Mouse (Mus musculus) heart, embryonic 11.5 days (tissue): ENCODE data around the gene Nrxn1. TPM values are rescaled to one million over a fixed set of nuclear protein-coding genes. Genes with fewer than 3 reads are reported as not detected.

Experiments used
- ATAC-seq: fragments of 200-750 bp; cut with Nextera tagmentation; replicated peaks from 2 replicates; pipeline ENCODE4 v1.8.0; 2017; ENCODE audit warnings: moderate library complexity; ENCODE audit not compliant: insufficient number of reproducible peaks, low FRiP score, low TSS enrichment
- H3K27ac ChIP-seq: fragments of 300-500 bp; sonication (generic); 2 replicates; pipeline ENCODE4 v1.5.1; 2014; ENCODE audit warnings: mild to moderate bottlenecking, low read depth, low read length
- H3K27me3 ChIP-seq: fragments of 300-500 bp; sonication (generic); 2 replicates; pipeline ENCODE4 v1.6.1; 2014; ENCODE audit warnings: mild to moderate bottlenecking, low read length, mixed read lengths; ENCODE audit not compliant: control insufficient read depth, insufficient read depth
- H3K36me3 ChIP-seq: fragments of 300-500 bp; sonication (generic); 2 replicates; pipeline ENCODE4 v1.6.1; 2014; ENCODE audit warnings: mild to moderate bottlenecking, low read length, moderate library complexity, mixed read lengths; ENCODE audit not compliant: control insufficient read depth, insufficient read depth
- H3K4me1 ChIP-seq: fragments of 300-500 bp; sonication (generic); 2 replicates; pipeline ENCODE4 v1.6.1; 2014; ENCODE audit warnings: low read length; ENCODE audit not compliant: control insufficient read depth, insufficient read depth
- H3K4me2 ChIP-seq: fragments of 300-500 bp; sonication (generic); 2 replicates; pipeline ENCODE4 v1.6.1; 2014; ENCODE audit warnings: mild to moderate bottlenecking, moderate library complexity
- H3K4me3 ChIP-seq: fragments of 300-500 bp; sonication (generic); 2 replicates; pipeline ENCODE4 v1.5.1; 2014; ENCODE audit warnings: low read depth, low read length
- H3K9ac ChIP-seq: fragments of 300-500 bp; sonication (generic); 2 replicates; pipeline ENCODE4 v1.6.1; 2014; ENCODE audit warnings: mild to moderate bottlenecking, low read depth, low read length, moderate library complexity
- H3K9me3 ChIP-seq: fragments of 300-500 bp; sonication (generic); replicated peaks from 2 replicates; pipeline ENCODE4 v1.6.1; 2016; ENCODE audit warnings: low read length; ENCODE audit not compliant: control insufficient read depth
- WGBS: fragments of 180-500 bp; shearing (Covaris S2); extraction: QIAGEN DNeasy Blood & Tissue Kit; methylation state at CpG from one replicate; pipeline ENCODE4 v1.1.7; 2014; ENCODE audit not compliant: insufficient replicate concordance; 5-methylcytosine and 5-hydroxymethylcytosine counted together
- polyA plus RNA-seq: library from polyadenylated mRNA; unstranded; fragments of >200 nt; fragmentation: Nextera tagmentation; extraction: Ambion mirVana; gene quantifications from 2 replicates; pipeline ENCODE4 v1.2.1, GENCODE M21; 2014

Gene Nrxn1
- polyA plus RNA-seq, 1 experiment from 2014 or later, result 2.1 TPM

DNA sequence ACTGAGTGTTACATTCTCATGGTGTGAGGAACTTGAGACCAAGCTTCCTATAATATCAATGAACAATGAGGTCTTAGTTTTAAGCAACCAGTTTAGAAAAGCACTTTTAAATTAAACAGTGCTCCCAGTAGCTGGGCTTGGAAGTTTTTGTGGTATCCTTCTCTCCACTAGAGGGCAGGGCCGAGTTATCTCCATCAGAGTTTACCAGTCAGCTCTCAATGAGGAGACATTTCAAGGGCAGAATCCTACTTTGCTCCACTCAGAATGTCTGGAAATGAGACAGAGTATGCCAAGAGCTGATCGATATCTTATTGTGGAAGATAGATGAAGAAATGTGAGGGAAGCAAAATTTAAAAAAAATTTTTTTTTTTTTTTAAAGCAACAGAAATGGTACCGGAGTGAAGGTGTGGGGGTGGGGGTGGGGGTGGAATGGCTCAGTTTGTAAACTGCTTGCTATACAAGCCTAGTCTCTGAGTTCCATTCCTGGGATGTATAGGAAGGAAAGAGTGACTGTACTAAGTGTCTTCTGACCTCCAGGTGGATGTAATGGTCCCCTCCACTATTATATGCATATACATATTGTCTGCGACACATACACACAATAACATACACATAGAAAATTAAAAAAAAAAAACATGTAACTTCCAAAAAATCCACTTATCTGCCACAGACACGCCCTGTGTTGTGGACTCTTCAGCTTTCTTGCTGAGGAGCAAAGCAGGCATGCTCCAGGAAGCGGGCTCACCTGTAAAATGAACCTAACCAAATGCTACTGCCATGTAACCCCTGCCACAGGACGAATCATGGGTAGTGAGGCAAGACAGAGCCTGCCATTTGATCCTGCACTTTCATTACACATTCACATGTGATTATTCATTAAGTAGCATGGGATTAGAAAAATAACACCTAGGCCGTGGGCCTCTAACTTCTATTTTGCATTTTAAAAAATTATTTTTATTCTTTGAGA is 283.4 kb downstream of the Nrxn1 start:
- Histone ChIP-seq H3K4me2 (no peak overlapping the region), H3K9ac (no peak overlapping the region), H3K9me3 (no peaks in the 10 kb centered on the region), H3K27ac (no peak overlapping the region), H3K4me3 (no peak overlapping the region), H3K36me3 (no peaks in the 10 kb centered on the region), H3K4me1 (no peaks in the 10 kb centered on the region), H3K27me3 (no peaks in the 10 kb centered on the region)
- peak; percentile 71; the same call in 1 of the 2 replicates for ATAC-seq
- 63% methylated on average over 8 of the region's 8 CpGs for WGBS

DNA sequence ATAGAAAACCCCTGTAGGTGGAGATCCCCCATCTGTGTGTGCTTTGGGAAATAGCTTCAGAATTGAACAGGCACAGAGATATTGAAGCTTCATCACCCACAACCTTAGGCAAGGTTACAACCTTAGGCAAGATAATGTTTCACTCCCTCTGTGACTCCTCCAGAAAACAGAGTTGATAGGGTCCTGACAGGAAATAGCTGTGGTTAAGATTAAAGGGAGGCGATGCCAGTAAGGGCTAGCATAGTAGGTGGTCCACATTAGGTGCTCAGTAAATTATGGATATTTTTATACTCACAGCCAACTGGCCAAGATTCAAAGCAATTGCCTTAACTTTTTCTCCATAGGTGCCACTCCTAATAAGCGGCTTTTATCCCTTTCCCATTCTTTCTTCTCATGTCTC is 284.6 kb downstream of the Nrxn1 start:
- no peak overlapping the region for H3K27ac ChIP-seq
- no peak for ATAC-seq

DNA sequence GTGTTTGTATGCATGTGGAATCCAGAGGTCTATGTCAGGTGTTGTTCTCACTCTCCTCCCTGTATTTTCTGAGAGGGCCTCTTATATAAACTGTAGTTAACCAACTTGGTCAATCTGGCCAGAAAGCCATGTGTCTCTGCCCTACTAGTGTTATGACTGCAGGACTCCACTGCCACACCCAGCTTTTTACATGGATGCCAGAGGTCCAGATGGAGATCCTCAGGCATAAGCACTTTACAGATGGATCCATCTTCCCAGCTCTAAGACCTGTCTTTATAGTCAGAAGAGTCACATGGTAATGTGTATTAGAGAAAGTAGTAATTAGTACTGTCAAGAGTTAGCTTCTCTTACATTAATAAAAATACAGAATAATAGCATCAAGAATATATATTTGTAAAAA is 285.7 kb downstream of the Nrxn1 start:
- Histone ChIP-seq H3K4me1 (no peaks in the 10 kb centered on the region), H3K9me3 (no peaks in the 10 kb centered on the region), H3K27me3 (no peaks in the 10 kb centered on the region), H3K4me2 (no peak overlapping the region), H3K4me3 (no peak overlapping the region), H3K27ac (no peak overlapping the region), H3K36me3 (no peaks in the 10 kb centered on the region), H3K9ac (no peak overlapping the region)
- no peak for ATAC-seq

More for the DNA sequence above, 284.6 kb downstream of the Nrxn1 start:
- Histone ChIP-seq H3K27me3 (no peaks in the 10 kb centered on the region), H3K9ac (no peak overlapping the region), H3K9me3 (no peaks in the 10 kb centered on the region), H3K36me3 (no peaks in the 10 kb centered on the region), H3K4me1 (no peaks in the 10 kb centered on the region), H3K4me3 (no peak overlapping the region), H3K4me2 (no peak overlapping the region)
- 67% methylated on average over 2 of the region's 2 CpGs for WGBS

DNA sequence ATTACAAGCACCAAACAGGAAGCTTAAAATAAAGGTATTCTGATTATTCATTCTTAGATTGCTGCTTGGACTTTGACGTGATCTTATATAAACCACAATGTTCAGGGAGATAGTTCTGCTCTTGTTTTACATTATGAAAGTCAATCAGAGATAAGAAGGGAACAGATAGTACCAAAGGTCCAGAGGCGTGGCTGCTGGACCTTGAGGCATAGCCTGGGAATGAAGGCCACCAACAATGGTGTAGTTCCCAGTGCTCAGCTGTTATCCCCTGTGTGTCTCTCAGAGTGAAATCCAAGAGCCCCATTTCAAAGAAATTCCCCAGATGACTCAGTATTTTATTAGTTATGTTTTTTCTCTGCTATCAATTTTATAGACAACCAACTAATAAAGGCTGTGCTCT is 294.2 kb downstream of the Nrxn1 start:
- Histone ChIP-seq H3K4me2 (no peak overlapping the region), H3K4me3 (no peak overlapping the region), H3K4me1 (no peaks in the 10 kb centered on the region), H3K36me3 (no peaks in the 10 kb centered on the region), H3K9ac (no peak overlapping the region), H3K27me3 (no peaks in the 10 kb centered on the region), H3K27ac (no peak overlapping the region), H3K9me3 (no peaks in the 10 kb centered on the region)
- ATAC-seq, result no peak
- 71% methylated on average over 2 of the region's 2 CpGs for WGBS

DNA sequence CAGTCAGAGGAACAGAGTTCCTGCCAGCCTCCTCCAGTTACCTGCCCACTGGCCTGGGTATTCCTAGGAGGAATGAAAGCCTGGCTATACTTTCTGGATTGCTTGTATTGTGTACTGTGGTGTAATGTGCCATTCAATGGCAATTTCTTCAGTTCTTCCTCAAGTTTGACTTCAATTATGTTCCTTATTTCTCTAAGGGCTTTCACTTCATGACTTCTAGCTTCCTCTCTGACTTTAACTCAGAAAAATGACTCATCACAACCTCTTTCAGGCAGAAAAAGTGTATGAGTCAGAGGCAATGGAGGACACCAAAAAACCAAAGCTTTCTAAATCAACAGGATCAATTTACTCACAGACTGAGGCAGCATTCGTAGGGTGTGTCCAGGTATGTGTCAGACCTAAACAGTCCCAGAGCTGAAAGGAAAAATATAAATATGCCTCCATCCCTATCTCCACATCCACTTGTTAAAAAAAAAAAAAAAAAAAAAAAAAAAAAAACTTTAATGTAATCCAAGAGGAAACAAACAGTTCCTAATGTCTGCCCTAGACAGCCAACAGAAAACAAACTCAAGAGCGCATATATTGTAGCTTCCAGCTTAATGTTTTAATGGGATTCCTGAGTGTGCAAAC is 295.1 kb downstream of the Nrxn1 start:
- Histone ChIP-seq H3K9me3 (no peaks in the 10 kb centered on the region), H3K4me2 (no peak overlapping the region), H3K36me3 (no peaks in the 10 kb centered on the region), H3K27me3 (no peaks in the 10 kb centered on the region), H3K9ac (no peak overlapping the region), H3K27ac (no peak overlapping the region), H3K4me3 (no peak overlapping the region), H3K4me1 (no peaks in the 10 kb centered on the region)
- no peak for ATAC-seq
- WGBS, result 86% methylated on average over 2 of the region's 2 CpGs

DNA sequence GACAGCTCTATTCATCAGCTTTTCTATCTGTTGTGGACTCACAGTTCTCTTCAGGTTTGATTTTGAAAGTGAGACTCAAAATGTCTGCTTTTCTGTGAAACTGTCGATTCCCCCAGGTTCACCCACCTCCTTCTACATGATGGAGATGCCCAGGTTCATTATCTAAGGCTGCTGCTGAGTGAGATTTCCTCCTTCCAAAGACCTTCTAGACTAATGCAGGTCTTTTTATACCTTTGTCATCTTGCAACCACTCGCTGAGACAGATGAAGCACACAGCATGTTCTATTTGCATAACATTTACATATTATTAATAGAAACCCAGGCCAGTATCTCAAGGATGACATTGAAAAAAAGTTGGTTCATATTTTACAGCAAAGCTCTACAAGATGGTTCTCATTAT is 295.9 kb downstream of the Nrxn1 start:
- H3K4me2 ChIP-seq, result no peak overlapping the region
- 62% methylated on average over 2 of the region's 2 CpGs for WGBS
- ATAC-seq, result no peak

DNA sequence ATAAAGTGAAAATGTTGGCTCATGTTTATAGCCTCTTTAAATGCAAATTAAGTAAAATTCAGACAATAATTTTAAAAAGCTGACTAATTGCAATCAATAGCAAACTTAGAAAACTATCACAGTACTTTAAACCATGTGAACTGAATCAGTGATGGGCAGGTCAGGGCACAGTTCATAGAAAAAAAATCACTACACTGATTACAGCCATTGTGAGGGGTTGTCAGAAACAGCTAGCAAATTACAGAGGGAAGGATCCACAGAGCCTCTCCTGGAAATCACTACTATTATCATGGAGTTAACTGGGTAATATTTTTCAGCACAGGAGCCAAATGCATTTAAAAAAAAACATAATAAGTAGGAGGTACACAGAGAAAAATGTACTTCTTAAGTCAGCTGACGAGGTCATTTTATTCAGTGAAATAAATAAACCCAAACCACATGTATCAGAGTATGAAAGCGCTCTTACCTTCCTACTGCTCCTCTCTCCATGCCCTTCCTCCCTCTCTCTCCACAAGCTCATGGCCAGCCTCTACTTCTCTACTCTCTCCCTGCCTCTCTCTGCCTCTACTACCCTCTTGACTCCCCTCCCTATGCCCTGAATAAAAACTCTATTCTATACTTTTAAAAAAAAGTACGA is 304.3 kb downstream of the Nrxn1 start:
- Histone ChIP-seq H3K4me1 (no peaks in the 10 kb centered on the region), H3K36me3 (no peaks in the 10 kb centered on the region), H3K27me3 (no peaks in the 10 kb centered on the region), H3K27ac (no peak overlapping the region), H3K9ac (no peak overlapping the region), H3K4me2 (no peak overlapping the region), H3K9me3 (no peaks in the 10 kb centered on the region), H3K4me3 (no peak overlapping the region)
- no peak for ATAC-seq
- 72% methylated on average over 3 of the region's 3 CpGs for WGBS

More for the DNA sequence above, 295.9 kb downstream of the Nrxn1 start:
- Histone ChIP-seq H3K4me1 (no peaks in the 10 kb centered on the region), H3K27ac (no peak overlapping the region), H3K27me3 (no peaks in the 10 kb centered on the region), H3K9me3 (no peaks in the 10 kb centered on the region), H3K9ac (no peak overlapping the region), H3K4me3 (no peak overlapping the region), H3K36me3 (no peaks in the 10 kb centered on the region)

DNA sequence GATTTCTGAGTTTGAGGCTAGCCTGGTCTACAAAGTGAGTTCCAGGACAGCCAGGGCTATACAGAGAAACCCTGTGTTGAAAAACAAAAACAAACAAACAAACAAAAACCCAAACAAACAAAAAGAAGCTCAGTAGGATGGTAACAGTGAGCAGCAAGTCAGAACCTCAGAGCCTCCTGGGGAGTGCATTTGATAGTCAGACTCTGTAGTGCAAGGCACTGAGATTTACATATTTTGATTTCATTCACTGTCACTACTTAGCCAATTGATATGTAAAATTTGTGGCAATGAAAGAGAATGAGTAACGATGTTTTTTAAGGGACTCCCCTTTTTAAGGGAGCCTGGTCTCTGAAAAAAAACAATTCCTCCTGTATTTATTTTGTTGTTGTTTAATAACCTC is 304.8 kb downstream of the Nrxn1 start:
- Histone ChIP-seq H3K9me3 (no peaks in the 10 kb centered on the region), H3K36me3 (no peaks in the 10 kb centered on the region), H3K4me3 (no peak overlapping the region), H3K9ac (no peak overlapping the region), H3K4me1 (no peaks in the 10 kb centered on the region), H3K27me3 (no peaks in the 10 kb centered on the region), H3K27ac (no peak overlapping the region), H3K4me2 (no peak overlapping the region)
- ATAC-seq, result no peak
- 32% methylated on average over 1 of the region's 1 CpGs for WGBS
